Mouse (Mus musculus) heart, postnatal 25 days (tissue): ENCODE results near the gene Sh3gl2. TPM values are rescaled to one million over a fixed set of nuclear protein-coding genes. Genes with fewer than 3 reads are reported as not detected.

Experiments used
- DNase-seq: peaks from one replicate; pipeline ENCODE4 v3.0.0; 2022; ENCODE audit warnings: low spot score
- intact Hi-C: fragments of 180-260 bp; cut with DNase I; formaldehyde crosslinking; loops from one replicate; pipeline ENCODE4 v1.15.1; 2025
- total RNA-seq, 2 experiments: library from RNA; stranded (reverse); gene quantifications; 2 replicates each; pipeline ENCODE4 v1.2.3; 2021

Sh3gl2 gene
- total RNA-seq, 2 experiments from 2014 or later = 2.7 to 3.4 TPM

- DNase-seq = no peak
- intact Hi-C loops = no loop called here
These were observed 324.9 kb downstream of the Sh3gl2 start for GRCm38 (mm10) chr4:85529852-85530251.

- DNase-seq = no peak
- intact Hi-C loops = no loop called here
These were observed 334.8 kb downstream of the Sh3gl2 start for GRCm38 (mm10) chr4:85539677-85540076.

GRCm38 (mm10) chr4:85543221-85543620 lies 338.3 kb downstream of the Sh3gl2 start:
- intact Hi-C loops = no loop called here
- DNase-seq = no peak

GRCm38 (mm10) chr4:85554696-85555095 lies 349.8 kb downstream of the Sh3gl2 start:
- DNase-seq = no peak
- intact Hi-C loops = no loop called here

GRCm38 (mm10) chr4:85559753-85560152 lies 354.8 kb downstream of the Sh3gl2 start:
- no peak for DNase-seq

GRCm38 (mm10) chr4:85585426-85585825 lies 380.5 kb downstream of the Sh3gl2 start:
- DNase-seq = no peak
- intact Hi-C loops = no loop called here

More at GRCm38 (mm10) chr4:85559753-85560152, 354.8 kb downstream of the Sh3gl2 start:
- intact Hi-C loops = no loop called here

GRCm38 (mm10) chr4:85588928-85589327 lies 384.0 kb downstream of the Sh3gl2 start:
- intact Hi-C loops = no loop called here

GRCm38 (mm10) chr4:85591037-85591436 lies 386.1 kb downstream of the Sh3gl2 start:
- intact Hi-C loops = no loop called here
- DNase-seq = no peak

More at GRCm38 (mm10) chr4:85588928-85589327, 384.0 kb downstream of the Sh3gl2 start:
- DNase-seq = no peak

GRCm38 (mm10) chr4:85594159-85594558 lies 389.2 kb downstream of the Sh3gl2 start:
- no peak for DNase-seq
- intact Hi-C loops = no loop called here

GRCm38 (mm10) chr4:85613331-85613730 lies 408.4 kb downstream of the Sh3gl2 start:
- intact Hi-C loops = no loop called here

GRCm38 (mm10) chr4:85618746-85619145 lies 413.8 kb downstream of the Sh3gl2 start:
- no peak for DNase-seq
- intact Hi-C loops = no loop called here

More at GRCm38 (mm10) chr4:85613331-85613730, 408.4 kb downstream of the Sh3gl2 start:
- DNase-seq = no peak

- peak; percentile 5 for DNase-seq
- intact Hi-C loops = no loop called here
These were observed 414.3 kb downstream of the Sh3gl2 start for GRCm38 (mm10) chr4:85619261-85619660.

- DNase-seq = no peak
- intact Hi-C loops = no loop called here
These were observed 424.5 kb downstream of the Sh3gl2 start for GRCm38 (mm10) chr4:85629381-85629780.

- intact Hi-C loops = no loop called here
- DNase-seq = no peak
These were observed 464.3 kb downstream of the Sh3gl2 start for GRCm38 (mm10) chr4:85669271-85669670.

GRCm38 (mm10) chr4:85669735-85670134 lies 464.8 kb downstream of the Sh3gl2 start:
- no peak for DNase-seq
- intact Hi-C loops = no loop called here

GRCm38 (mm10) chr4:85672290-85672689 lies 467.4 kb downstream of the Sh3gl2 start:
- DNase-seq = no peak

GRCm38 (mm10) chr4:85677621-85678020 lies 472.7 kb downstream of the Sh3gl2 start:
- intact Hi-C loops = no loop called here

More at GRCm38 (mm10) chr4:85672290-85672689, 467.4 kb downstream of the Sh3gl2 start:
- intact Hi-C loops = no loop called here

GRCm38 (mm10) chr4:85686160-85686559 lies 481.2 kb downstream of the Sh3gl2 start:
- no peak for DNase-seq
- intact Hi-C loops = no loop called here

More at GRCm38 (mm10) chr4:85677621-85678020, 472.7 kb downstream of the Sh3gl2 start:
- no peak for DNase-seq
